Mouse (Mus musculus): ENCODE measurements around the gene Tgfbr3. TPM values are rescaled to one million over a fixed set of nuclear protein-coding genes. Genes with fewer than 3 reads are reported as not detected.
"Not testable (repeated sequence)": the region's sequence is repeated elsewhere in the genome, so short reads cannot be mapped to it uniquely, and the experiment has no call there.

Gene Tgfbr3
- total RNA-seq, 2 experiments from 2014 or later: 13.8 to 17.3 TPM

DNA sequence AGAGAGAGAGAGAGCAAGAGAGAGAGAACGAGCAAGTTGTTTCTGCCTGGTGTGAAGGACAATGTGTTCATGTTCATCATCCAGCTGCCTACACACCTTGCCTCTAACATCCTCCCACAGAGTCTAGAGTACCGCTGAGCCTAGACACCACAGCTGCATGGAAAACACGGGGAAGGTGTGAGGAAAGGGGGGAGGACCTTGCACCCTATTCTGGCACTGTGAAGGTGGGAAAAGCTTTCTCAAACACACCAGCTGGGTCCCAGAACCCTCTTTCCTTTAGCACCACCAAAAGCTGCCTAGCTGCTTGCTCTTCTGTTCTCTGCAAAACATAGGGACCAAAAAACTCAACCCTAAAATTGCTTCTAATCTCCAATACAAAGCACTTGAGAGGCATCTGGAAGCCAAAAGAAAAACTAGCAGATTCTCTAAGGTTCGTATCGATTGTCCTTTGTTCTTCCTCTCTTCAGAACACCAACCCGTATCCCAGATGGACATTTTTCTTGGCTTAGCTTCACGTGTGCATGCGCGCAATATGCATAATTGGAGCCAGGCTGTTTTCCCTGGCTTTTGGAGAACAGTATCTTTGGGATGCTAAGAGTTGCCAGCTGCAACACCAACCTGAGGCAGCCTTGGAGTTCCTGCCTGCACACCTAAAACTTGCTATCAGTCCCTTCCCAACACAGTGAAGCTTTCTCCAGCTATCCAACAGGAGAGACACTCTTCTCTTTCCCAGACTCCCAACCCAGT, 6.7 kb downstream of the Tgfbr3 start:
- peak; percentile 32 to 49 for DNase-seq (ENCODE audit: low spot score in 2 of 2)

DNA sequence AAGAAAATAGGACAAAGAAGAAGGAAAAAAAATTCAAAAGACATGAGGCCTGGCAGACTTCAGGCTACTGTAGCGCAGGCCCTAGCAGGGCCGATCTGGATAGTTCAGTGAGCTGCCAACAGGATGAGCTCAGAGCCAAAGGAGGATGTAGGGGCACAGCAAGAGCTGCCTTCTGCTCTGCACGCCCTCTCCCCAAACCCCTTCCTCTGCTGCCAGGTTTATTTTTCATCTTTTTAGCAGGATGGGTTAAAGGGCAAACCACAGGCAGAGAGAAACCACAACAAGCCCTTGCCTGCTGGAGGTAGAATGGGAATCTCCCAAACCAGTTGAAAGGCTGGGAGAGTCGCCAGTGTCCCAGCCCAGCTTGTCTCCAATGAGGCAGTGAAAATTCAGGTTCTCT, 10.2 kb downstream of the Tgfbr3 start:
- no peak for DNase-seq (ENCODE audit: low spot score in 2 of 2)

DNA sequence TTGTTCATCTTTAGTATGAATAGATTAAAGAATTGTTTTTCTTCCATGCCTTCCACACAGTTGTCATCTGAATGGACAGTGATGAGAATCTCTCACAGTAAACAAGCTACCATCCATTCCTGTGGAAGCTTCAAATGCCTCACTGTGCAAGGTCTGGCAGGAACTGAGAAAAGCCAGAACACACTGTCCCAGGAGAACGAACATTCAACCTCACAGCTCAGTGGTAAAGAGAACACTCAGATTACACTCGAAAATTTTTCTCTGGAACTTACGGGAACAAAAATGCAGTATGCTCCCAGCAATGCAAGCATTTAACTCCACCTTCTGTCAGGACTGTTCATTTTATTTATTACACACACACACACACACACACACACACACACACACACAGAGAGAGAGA, 13.2 kb downstream of the Tgfbr3 start:
- no peak for DNase-seq (ENCODE audit: low spot score in 2 of 2)

DNA sequence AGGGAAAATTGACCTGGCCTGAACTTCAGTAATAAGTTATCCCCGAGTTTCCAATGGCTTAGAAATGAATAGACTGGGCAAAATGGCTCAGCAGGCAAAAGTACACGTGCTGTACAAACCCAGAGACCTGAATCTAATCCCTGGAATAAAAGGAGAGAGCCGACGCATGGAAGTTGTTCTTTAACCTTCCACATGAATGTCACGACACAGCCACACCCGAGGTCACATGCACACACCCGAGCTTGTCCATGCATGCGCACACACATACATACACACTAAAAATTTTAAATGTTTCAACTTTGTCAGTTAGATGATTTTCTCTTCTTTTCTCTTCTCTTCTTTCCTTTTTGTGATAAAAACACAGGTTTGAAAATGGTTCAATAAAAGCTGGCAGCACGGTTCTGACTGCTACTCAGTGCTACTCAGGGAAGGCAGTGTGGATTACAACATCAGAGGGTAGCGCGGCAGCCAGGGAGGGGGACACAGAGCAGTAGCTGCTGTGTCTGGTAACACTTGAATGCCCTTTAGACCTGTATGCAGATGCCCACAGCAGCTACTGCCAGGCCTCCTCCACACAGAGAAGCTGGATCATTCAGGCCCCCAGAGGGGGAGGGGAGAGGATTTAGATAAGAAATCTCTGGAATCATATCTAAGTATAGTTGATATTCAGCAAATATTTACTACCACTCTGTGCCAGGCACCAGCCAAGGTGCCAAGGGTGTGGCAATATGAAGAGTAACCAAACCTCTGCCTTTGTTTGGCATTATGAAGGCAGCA, 17.0 kb downstream of the Tgfbr3 start:
- DNase-seq (ENCODE audit: low spot score in 2 of 2): no peak

DNA sequence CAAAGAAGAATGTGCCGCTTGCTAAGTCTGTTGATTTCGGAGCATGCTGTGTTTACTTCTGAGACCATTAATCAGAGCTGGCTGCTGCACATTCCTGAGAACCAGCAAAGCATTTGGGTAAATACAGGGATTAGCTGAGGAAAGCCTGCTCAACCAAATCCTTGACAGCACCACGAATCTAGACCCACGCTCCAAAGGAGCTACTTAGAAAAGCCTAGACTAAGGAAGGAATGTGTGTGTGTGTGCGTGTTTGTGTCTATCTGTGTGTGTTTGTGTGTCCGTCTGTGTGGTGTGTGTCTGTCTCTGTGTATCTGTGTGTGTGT, 20.5 kb downstream of the Tgfbr3 start:
- no peak for DNase-seq (ENCODE audit: low spot score in 2 of 2)

DNA sequence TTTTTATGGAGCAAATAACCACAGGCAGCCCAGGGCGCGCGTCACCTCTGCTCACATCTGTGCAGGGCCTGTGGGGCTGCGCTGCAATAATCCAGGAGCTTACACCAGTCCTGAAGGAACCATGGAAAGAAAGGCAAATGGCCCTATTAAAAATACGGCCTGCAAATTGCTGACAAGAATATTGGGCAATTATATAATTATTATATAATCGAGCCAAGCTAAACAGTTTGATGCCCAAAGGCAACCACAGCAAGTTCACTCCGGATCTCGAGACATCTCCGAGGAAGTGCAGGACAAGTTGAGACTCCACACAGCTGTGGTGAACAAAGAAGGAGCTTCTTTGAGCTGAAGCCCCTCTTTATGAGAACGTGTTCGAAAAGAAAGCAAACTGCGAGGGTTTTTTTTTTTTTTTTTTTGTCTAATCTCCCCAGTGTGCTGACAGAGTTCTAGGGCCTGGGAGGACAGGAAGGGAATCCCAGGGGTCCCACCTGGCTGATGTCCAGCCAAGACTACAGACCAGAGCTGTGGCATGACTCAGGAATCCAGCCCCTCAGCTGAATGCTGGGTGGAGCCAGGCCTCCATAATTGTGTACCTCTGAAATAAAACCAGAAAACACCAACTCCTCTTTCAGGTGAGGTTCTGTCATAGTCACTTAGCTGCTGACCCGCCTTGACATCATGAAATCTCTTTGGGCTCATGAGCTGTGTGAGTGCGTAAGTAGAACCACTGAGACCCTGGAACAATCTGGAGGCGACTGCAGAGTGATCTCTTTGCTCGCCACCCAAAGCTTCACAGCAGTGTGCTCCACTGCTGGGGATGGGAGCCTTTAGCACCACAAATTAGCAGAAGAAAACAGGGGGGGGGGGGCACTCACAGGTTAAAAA, 21.1 kb downstream of the Tgfbr3 start:
- no peak for DNase-seq (ENCODE audit: low spot score in 2 of 2)

DNA sequence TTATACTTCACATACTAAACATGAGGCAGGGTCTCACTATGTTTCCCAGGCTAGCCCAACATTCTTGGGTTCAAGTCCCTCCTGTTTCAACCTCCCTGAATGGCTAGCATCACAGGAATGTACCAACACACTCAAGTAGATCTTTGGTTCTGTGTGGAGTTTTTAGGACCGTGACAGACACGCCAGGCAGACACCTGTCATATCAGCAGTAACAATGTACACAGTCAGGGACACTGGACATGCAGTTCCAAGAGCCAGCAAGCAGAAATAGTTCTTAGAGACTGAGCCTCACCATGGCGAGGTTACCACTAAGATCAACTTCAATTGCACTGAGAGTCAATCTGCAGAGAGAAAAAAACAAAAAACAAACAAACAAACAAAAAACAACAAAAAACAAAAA, 22.9 kb downstream of the Tgfbr3 start:
- DNase-seq (ENCODE audit: low spot score in 2 of 2): no peak

DNA sequence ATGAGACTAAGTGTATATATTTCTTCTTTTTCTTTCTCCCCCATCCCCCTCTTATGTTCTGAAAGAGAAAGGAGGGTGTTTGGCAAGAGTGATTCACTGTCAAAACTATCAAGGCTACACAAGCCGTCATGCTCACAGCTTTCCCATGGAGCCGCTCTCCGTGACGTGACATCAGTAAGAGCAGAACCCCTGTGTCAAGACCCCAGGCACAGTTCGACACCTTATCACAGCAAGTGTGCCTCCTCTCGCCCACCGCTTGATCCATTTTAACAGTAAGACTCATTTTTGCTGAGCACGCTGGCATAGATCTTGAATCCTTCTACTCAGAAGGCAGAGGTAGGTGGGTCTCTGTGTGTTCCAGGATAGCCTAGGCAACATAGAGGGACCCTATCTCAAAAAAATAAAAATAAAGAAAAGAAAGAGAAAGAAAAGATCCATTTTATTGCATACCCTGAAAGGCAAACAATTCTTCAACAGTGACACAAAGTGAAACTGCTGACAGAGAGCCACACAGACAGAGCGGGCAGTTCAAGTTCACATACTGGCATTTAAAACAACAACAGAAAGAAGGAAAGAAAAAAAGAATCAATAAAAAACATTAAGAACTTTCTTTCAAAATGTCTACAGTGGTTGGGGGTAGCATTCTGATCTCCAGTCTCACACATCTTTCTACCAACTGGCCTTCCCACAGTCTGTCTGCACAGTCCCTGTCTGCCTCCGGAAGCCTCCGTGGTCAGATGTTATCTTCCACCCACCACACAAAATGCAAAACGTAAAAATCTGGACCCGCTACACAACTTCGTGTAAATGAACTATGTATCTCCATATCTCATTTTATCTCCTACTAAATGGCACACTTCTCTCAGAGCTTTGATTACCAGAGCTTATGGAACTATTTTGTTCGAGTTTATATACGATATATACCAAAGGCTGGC, 24.7 kb downstream of the Tgfbr3 start:
- no peak for DNase-seq (ENCODE audit: low spot score in 2 of 2)

DNA sequence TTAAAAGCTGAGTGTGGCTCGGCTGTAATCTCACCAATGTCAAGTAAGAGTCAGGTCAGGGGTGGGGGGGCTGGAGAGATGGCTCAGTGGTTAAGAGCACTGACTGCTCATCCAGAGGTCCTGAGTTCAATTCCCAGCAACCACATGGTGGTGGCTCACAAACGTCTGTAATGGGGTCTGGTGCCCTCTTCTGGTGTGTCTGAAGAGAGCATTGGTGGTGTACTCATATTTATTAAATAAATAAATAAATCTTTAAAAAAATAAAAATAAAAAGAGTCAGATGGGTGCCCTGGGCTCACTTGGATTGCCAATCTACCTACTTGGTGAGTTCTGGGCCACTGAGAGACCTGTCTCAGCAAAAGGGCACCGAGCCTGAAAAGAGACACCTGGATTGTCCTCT, 25.6 kb downstream of the Tgfbr3 start:
- DNase-seq (ENCODE audit: low spot score in 2 of 2): no peak

DNA sequence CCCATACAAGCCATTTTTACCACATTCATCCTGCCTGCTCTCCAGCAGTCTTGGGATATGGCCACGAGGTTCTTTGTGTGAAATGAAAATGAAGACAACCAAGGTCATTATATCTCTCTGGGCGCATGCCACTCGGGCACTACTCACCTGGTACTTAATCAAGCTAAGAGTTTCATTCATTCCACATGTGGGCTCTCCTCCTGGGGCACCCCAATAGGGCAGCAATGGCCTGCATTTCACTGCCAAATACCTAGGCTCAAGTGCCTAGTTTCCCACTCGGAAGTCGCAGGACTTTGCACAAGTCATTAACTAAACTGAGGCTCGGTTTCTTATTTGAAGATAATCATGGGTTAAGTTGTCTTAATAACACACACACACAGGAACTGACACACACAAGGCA, 27.5 kb downstream of the Tgfbr3 start:
- DNase-seq (ENCODE audit: low spot score in 2 of 2): no peak

DNA sequence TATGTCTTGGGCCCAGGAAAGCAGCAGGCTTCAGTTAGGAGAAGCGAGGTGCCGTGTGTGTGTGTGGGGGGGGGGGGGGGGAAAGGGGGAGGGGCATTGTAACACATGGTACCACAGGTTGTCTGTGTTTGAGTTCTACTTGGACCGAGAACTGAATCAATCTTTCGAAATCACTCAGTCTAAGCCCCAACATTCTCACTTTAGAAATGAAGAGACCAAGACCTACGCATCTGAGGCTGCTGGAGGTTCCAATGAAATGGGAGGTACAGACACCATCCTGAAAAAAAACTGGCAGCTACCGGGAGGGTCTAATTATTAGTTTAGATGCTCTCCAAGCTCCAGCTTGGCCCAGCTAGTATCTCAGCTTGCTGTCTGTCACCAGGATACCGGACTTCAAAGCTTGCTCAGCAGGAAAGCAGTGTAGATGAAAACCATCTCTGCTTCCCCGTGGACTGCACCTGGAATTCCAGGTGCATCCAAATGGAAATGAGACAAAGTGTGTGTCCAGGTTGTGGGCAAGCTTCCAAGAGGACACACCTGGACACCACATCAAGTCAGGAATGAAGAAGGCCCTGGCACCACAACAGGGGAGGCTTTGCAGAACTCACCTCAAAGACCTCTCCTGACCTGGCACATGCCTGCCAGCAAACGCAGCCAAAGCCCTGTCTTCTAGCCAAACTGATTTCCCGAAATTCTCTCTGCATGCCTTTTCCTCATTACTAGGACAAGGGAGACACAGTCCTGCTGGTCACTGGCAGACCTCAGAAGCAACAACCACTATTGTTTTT, 28.5 kb downstream of the Tgfbr3 start:
- DNase-seq (ENCODE audit: low spot score in 2 of 2): no peak

DNA sequence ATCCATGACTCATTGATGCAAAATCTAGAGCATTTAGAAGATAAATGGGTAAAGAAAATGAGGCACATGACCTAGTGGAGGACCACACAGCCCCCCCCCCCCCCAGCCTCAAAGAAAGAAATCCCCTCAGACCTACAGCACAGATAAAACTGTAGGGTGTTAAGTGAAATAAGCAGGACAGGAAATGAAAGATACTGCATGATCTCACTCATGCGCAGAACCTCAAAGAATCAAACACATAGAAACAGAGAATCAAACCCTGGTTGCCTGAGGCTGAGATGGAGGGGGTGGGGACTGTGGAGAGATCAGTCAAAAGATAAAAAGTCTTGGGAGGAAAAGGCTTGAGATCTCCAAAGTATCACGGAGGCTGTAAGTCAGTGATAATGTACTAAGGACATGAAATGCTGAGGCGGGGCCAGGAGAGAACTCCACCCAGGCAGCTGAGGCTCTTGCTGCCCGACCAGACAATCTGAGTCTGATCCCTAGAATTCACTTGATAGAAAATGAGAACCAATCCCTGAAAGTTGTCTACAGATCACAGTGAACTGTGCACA, 29.9 kb downstream of the Tgfbr3 start:
- DNase-seq (ENCODE audit: low spot score in 2 of 2): no peak

DNA sequence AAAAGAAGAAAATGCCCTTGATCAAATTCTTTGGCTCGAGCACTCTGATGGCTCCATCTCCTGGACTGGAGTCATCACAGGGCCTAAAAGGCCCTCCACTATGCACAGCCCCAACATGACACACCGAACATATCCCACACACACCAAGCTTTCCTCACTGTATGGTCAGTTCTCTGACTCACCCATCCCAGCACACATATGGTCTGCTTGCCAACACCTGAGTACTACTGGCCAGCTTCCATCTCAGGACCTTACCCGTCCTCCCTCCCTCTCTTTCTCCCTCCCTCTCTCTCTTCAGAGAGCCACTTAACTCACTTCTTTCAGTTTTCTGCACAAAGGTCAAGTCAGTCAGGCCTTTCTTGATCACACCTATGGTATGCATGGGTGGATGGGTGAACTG, 36.0 kb downstream of the Tgfbr3 start:
- no peak for DNase-seq (ENCODE audit: low spot score in 2 of 2)

DNA sequence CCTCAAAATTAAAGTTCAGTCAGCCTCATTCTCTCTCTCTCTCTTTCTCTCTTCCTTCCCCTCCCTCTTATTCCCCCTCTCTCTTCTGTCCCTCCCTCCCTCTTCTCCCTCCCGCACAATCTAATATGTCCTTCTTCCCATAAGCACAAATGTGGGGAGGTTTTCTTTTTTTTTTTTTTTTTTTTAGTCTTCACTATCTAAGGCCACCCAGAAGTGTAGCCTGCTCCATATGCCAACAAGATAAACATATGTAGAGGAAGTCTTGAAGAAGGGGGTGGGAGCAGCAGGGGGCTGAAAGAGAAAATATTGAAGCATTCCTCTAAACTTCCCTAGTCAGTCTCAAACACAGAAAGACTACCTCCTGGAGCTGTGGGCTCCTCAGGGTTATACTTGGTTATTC, 37.0 kb downstream of the Tgfbr3 start:
- DNase-seq (ENCODE audit: low spot score in 2 of 2): no peak

DNA sequence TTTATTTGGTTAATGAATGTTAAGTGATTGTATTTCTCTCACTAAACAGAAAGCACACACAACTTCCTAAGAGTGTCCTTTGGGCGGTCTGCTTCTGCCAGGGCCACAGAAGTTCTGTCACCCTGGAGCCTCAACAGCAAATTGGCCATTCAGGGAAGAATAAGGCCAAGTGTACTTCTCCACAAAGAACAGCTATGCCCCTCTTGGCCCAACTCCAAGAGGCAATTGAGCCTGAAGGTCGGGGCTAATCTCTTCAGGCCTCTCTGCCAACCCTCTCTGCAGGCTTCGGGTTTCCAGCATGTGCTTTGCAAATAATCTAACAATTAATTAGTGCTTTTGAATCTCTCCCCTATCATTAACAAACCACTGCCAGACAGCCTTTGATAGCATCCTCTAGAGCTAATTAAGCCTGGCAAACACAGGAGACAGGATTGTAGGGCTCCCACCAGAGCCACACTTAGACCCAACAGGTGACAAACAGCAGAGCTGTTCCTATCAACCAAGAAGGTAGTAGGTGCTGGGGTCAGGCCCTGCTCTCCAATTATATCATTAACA, 37.6 kb downstream of the Tgfbr3 start:
- peak; percentile 51 to 83 for DNase-seq (ENCODE audit: low spot score in 2 of 2)

DNA sequence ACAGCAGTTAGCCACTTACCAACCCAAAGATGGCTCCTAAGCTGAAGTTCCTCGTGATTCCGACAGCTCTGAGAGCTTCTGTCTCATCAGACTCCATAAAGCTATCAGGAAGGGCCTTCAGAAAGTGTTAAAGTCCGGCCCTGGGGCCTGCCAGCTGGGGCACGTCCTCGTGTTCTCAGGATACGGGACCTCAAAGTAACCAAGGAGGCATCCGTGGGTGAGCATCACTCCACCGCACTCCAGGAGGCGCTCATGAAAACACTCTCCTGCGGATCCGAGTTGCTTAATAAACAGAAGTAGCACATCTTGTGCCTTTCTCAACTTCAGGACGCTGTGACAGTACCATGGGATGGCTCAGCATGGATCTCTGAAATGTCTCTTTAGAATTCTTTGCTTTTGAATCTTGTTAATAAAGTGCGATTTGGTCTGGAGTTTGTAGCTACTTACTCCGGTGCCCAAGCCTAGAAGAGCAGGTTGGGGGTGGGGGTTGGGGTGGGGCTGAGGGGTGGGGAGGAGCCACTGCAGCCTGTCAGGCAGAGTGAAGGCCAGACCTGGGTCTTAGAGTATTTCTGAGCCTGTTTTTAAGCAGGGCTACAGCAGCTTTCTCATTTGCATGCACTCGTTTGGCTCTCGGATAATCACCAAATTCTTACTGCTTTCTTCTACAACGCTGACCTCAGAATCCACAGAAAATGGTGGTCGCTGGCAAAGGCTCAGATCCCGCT, 38.7 kb downstream of the Tgfbr3 start:
- DNase-seq (ENCODE audit: low spot score in 2 of 2): no peak

DNA sequence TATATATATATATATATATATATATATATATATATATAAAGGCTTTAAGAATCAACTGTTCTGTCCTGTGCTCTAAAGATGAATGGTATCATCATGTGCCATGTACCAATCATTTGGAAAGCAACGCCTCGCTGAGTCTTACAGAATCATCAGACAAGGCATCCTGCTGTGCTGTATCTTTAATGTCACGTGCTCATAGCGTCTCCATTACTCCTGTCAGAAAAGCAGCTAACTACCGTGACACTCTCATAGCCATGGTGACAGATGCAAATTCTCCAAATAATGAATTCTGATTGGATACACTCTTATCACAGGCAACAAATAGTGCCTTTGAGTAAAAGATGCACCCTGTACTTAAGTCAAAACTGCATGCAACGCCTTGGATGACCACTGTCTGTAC, 40.7 kb downstream of the Tgfbr3 start:
- DNase-seq (ENCODE audit: low spot score in 2 of 2): no peak

DNA sequence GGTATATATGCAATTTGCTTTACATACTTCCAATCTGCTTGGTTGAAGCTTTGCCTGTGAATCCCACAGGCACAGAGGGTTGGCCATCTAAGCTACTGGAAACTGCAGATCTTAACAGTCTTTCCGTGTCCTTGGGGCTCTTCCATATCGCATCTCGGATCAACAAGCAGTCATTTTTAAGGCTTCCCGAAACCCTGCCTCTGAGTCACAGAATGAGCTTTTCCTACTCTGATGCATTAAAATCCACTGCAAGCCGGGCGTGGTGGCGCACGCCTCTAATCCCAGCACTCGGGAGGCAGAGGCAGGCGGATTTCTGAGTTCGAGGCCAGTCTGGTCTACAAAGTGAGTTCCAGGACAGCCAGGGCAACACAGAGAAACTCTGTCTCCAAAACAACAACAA, 41.1 kb downstream of the Tgfbr3 start:
- not testable (repeated sequence) for DNase-seq (ENCODE audit: low spot score in 2 of 2)

DNA sequence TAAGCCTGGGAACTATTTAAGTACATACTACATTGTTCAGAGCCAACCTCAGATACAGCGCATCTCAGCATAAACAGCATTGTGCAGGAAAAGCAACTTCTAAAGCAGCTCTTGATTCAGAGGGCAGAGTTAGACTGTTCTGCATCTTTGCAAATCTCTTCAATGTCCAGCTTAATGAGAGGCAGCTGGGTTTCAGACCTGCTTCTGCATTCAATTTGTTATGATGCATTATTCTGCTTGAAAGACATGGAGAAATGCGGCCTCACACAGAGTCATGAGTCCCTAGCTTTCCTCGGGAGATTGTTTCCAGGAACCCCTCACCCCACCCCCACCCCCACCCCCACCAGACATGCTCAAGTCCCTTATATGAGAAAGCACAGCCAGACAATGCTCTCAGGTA, 41.6 kb downstream of the Tgfbr3 start:
- DNase-seq (ENCODE audit: low spot score in 2 of 2): no peak

All from layer of hippocampus, postnatal 14 days (tissue).